Mouse (Mus musculus) lung, postnatal 0 days (tissue): ENCODE results near the gene Lrrc74a.

Experiments used
- CTCF ChIP-seq: IDR thresholded peaks from 2 replicates; pipeline ENCODE4 v1.5.1; 2016; ENCODE audit warnings: antibody characterized with exemption, mild to moderate bottlenecking
- EP300 ChIP-seq: IDR thresholded peaks from 2 replicates; pipeline ENCODE4 v1.6.1; 2016; ENCODE audit warnings: antibody characterized with exemption, mild to moderate bottlenecking, control low read depth

GRCm38 (mm10) chr12:86807795-86808128, 73.6 kb downstream of the Lrrc74a start:
- TF ChIP-seq CTCF (no peak), EP300 (no peak)
